Comparison of ENCODE assay signal across 12 mouse cellular contexts in the genomic region with DNA sequence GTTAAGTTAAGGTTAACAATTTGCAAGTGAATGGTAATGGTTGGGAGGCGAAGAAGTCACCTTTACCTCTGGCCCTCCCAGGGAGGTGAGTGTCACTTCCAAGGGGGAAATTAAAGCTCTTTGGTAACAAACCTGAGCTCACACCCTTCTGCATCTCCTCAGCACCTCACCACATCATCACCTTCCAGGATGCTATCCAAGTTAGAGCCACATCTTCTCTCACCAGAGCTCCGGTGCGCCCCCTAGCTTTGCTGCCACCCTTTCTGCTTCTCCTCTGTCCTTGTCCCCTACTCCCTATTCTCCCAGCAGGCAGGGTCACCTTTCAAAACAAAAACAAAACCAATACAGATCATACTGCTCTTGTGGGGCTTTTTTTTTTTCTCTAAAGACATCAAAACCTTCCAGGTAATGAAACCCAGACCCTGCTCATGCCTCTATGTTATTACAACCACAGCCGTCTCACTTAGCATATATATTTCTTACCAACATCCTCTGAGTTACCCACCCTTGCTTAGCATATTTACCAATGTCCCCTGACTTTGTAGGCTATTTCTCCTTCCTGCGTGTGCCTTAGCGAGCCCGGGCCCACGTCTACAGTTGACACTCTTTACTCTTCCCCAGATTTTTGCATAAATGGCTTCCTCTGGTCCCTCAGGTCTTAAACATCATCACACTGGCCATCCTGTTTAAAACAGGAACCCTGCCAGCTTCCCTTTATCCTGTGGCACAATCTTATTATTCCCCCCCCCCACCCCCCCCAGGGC. TPM values are rescaled to one million over a fixed set of nuclear protein-coding genes. Genes with fewer than 3 reads are reported as not detected.
A peak's percentile ranks its signal among the peaks of the same experiment; 100 is the strongest.
DNase-seq lines count a peak whose midpoint lies in the region; ATAC-seq and TF ChIP-seq lines count a peak whose summit lies in the region.
"Had no signal": no experiment of that assay in that cellular context is flagged by ENCODE, and none has a peak within 500 bp of the region (broad histone marks: within the 10 kb centered on the region; RNA-seq: fewer than 3 reads in every experiment).

No protein-coding gene starts in this region.

- no peak overlapping the region for H3K27ac ChIP-seq in liver, embryonic 14.5 days
- H3K27ac ChIP-seq in liver, embryonic 11.5 days (ENCODE audit: low read depth, low read length), result no peak overlapping the region
- H3K27ac ChIP-seq: hindbrain, embryonic 12.5 days had no signal

- 43% methylated on average over 8 of the region's 8 CpGs for WGBS in liver, embryonic 14.5 days (ENCODE audit: insufficient replicate concordance)
- 56% methylated on average over 8 of the region's 8 CpGs for WGBS in liver, embryonic 11.5 days

- no peak overlapping the region for H3K4me2 ChIP-seq in liver, embryonic 14.5 days (ENCODE audit: low read depth)
- H3K4me2 ChIP-seq in liver, embryonic 11.5 days, result no peak overlapping the region
- H3K4me2 ChIP-seq: hindbrain, embryonic 12.5 days had no signal

- no peak for ATAC-seq in liver, embryonic 14.5 days (ENCODE audit: insufficient read depth)
- no peak for ATAC-seq in liver, embryonic 11.5 days (replicated peaks; ENCODE audit: low FRiP score)
- peak; percentile 25 for ATAC-seq in CD4-positive, CD25-positive, alpha-beta regulatory T cell, adult 4 months
- ATAC-seq in erythroid progenitor cell, adult 5-6 weeks (replicated peaks; ENCODE audit: low FRiP score, poor library complexity, severe bottlenecking), result no peak

- peak; percentile 64 for TF ChIP-seq CTCF in liver, embryonic 14.5 days (IDR thresholded peaks at IDR 0.05; ENCODE audit: low read depth)

- H3K36me3 ChIP-seq in liver, embryonic 14.5 days (replicated peaks; ENCODE audit: control insufficient read depth, insufficient read depth, low read depth), result no peaks in the 10 kb centered on the region
- no peaks in the 10 kb centered on the region for H3K36me3 ChIP-seq in liver, embryonic 11.5 days (ENCODE audit: control insufficient read depth, insufficient read depth, low read length)

- peaks cover 42% of the 10 kb centered on the region for H3K27me3 ChIP-seq in liver, embryonic 14.5 days (ENCODE audit: control insufficient read depth, insufficient read depth, low read length)
- peaks cover 26% of the 10 kb centered on the region for H3K27me3 ChIP-seq in liver, embryonic 11.5 days (replicated peaks; ENCODE audit: control insufficient read depth, insufficient read depth, low read length)
- H3K27me3 ChIP-seq: CH12.LX; hindbrain, embryonic 12.5 days had no signal

- peak; percentile 35 for DNase-seq in gastrocnemius, postnatal 10 days
- DNase-seq in gastrocnemius, adult 18-20 months (ENCODE audit: low spot score), result no peak
- no peak for DNase-seq in liver, embryonic 14.5 days (ENCODE audit: low read depth in 3 of 3, low spot score in 3 of 3)
- DNase-seq in liver, embryonic 11.5 days (ENCODE audit: low spot score), result no peak
- peak; percentile 62 for DNase-seq in heart, postnatal 4 days
- DNase-seq in retina, embryonic 14.5 days (ENCODE audit: low spot score), result no peak

- no peaks in the 10 kb centered on the region for H3K9me3 ChIP-seq in liver, embryonic 14.5 days (ENCODE audit: control insufficient read depth, low read length)
- no peaks in the 10 kb centered on the region for H3K9me3 ChIP-seq in liver, embryonic 11.5 days (ENCODE audit: control insufficient read depth, low read length)
- H3K9me3 ChIP-seq: hindbrain, embryonic 12.5 days; megakaryocyte, embryonic 14.5 days had no signal

- no peak overlapping the region for H3K4me3 ChIP-seq in liver, embryonic 14.5 days (ENCODE audit: insufficient read depth in 1 of 2, low read depth in 2 of 2, low read length in 2 of 2)
- H3K4me3 ChIP-seq in liver, embryonic 11.5 days (ENCODE audit: low read depth, low read length), result no peak overlapping the region
- H3K4me3 ChIP-seq: erythroblast, embryonic 14.5 days; hindbrain, embryonic 12.5 days; megakaryocyte, embryonic 14.5 days had no signal

- no peak for TF ChIP-seq EP300 in liver, embryonic 14.5 days (IDR thresholded peaks at IDR 0.05; ENCODE audit: low read depth)

- peaks cover 0 to 1% of the 10 kb centered on the region in 2 experiments; a peak in 2 of 4 replicates for H3K4me1 ChIP-seq in liver, embryonic 14.5 days (replicated peaks; ENCODE audit: control insufficient read depth in 2 of 2, insufficient read depth in 2 of 2, low read length in 1 of 2)
- peaks cover 18% of the 10 kb centered on the region for H3K4me1 ChIP-seq in liver, embryonic 11.5 days (replicated peaks; ENCODE audit: control insufficient read depth, insufficient read depth, low read length)

- H3K9ac ChIP-seq in liver, embryonic 14.5 days (replicated peaks), result no peak overlapping the region
- H3K9ac ChIP-seq in liver, embryonic 11.5 days (ENCODE audit: low read depth, low read length), result no peak overlapping the region
- H3K9ac ChIP-seq: hindbrain, embryonic 12.5 days had no signal

RNA-seq across cellular contexts. Expression of gene Adam19, which starts 4.3 kb away (rescaled TPM):
- total RNA-seq in gastrocnemius, postnatal 10 days (2021), result 10 to 100 TPM; 30.9 to 42.8 TPM
- total RNA-seq in gastrocnemius, adult 18-20 months (2021), result 1 to 10 TPM; 1.9 to 4.1 TPM
- polyA plus RNA-seq in liver, embryonic 14.5 days (2012; rRNA removed), result 1.1 and 1.2 TPM in 2 replicates
- 0.60 and 0.69 TPM in 2 replicates for polyA plus RNA-seq in liver, embryonic 14.5 days (2014; fragmentation: Nextera tagmentation; extraction: Ambion mirVana)
- polyA plus RNA-seq in liver, embryonic 11.5 days (2014; fragmentation: Nextera tagmentation; extraction: Ambion mirVana), result 8.5 and 8.8 TPM in 2 replicates
- 10 to 100 TPM; 60.6 to 85.0 TPM for polyA plus RNA-seq in CD4-positive, CD25-positive, alpha-beta regulatory T cell, adult 4 months (2017; shearing (Covaris generic))
- 100 to 1,000 TPM; 161 to 163 TPM for total RNA-seq in heart, postnatal 4 days (2021)
- 1.7 and 4.7 TPM in 2 replicates for total RNA-seq in erythroid progenitor cell, adult 5-6 weeks (2015; ENCODE audit: low replicate concordance)
- total RNA-seq in erythroid progenitor cell, adult 5-6 weeks (2017; ENCODE audit: low replicate concordance), result 2.4 and 4.1 TPM in 2 replicates

RNA-seq across cellular contexts. Expression of gene Gm12166, which starts 7.9 kb away (rescaled TPM):
- 1 to 10 TPM in 1 of 2 experiments, under 1 TPM in 1; 0.72 to 1.4 TPM for total RNA-seq in gastrocnemius, postnatal 10 days (2021)
- total RNA-seq in gastrocnemius, adult 18-20 months (2021), result under 1 TPM; 0.48 to 0.50 TPM
- polyA plus RNA-seq in liver, embryonic 14.5 days (2012; rRNA removed), result 2.6 and 2.8 TPM in 2 replicates
- polyA plus RNA-seq in liver, embryonic 14.5 days (2014; fragmentation: Nextera tagmentation; extraction: Ambion mirVana), result 4.1 and 4.7 TPM in 2 replicates
- 5.5 and 6.6 TPM in 2 replicates for polyA plus RNA-seq in liver, embryonic 11.5 days (2014; fragmentation: Nextera tagmentation; extraction: Ambion mirVana)
- 10 to 100 TPM; 14.3 to 43.4 TPM for polyA plus RNA-seq in CD4-positive, CD25-positive, alpha-beta regulatory T cell, adult 4 months (2017; shearing (Covaris generic))
- 1 to 10 TPM; 2.7 to 4.0 TPM for total RNA-seq in heart, postnatal 4 days (2021)
- total RNA-seq in erythroid progenitor cell, adult 5-6 weeks (2015; ENCODE audit: low replicate concordance), result 1.7 and 8.3 TPM in 2 replicates
- not detected in 2 replicates for total RNA-seq in erythroid progenitor cell, adult 5-6 weeks (2017; ENCODE audit: low replicate concordance)

Comparison
In these comparisons a context has a peak if more than half of its experiments do, and no peak if none do; other contexts are left out.
1. DNase-seq: peak in gastrocnemius, postnatal 10 days (single experiment) and heart, postnatal 4 days (single experiment); none in gastrocnemius, adult 18-20 months (single experiment), liver, embryonic 14.5 days (0 of 3), liver, embryonic 11.5 days (single experiment) and retina, embryonic 14.5 days (single experiment).
2. RNA of gene Adam19, which starts 4.3 kb away (total RNA-seq): 161 to 163 TPM in heart, postnatal 4 days and 30.9 to 42.8 TPM in gastrocnemius, postnatal 10 days; 1.9 to 4.1 TPM in gastrocnemius, adult 18-20 months and 1.7 to 4.7 TPM in erythroid progenitor cell, adult 5-6 weeks; every median in the first group is over 4 times any median in the second.